Mouse (Mus musculus): ENCODE measurements around the gene Slit1. TPM values are rescaled to one million over a fixed set of nuclear protein-coding genes. Genes with fewer than 3 reads are reported as not detected.

Slit1 gene
- polyA plus RNA-seq, 1 experiment: 51.5 TPM

DNA sequence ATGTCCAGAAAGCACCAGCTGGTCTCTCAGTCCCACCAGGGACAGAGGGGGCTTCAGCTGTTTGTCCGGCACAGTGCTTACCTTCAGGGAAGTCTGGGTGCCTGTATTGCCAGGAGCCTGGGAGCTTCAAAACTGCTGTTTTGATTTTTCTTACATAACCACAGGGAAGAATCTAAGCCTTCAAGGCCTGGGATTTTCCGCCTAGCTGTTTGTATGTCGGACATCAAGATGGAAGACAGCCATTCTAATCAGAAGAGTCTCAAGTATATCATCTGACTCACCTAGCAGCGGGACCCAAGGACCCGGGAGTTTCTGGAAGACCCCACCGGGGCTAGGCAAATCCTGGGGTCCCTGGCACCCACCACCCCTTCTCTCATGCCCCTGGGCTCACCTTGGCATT is 127.2 kb downstream of the Slit1 start:
- TF ChIP-seq POLR2A (IDR thresholded peaks at IDR 0.05; ENCODE audit: borderline replicate concordance, extremely low read depth, insufficient read depth, insufficient read length, poor library complexity, severe bottlenecking) (no peak), CTCF (IDR thresholded peaks at IDR 0.05; ENCODE audit: borderline replicate concordance, extremely low read depth, insufficient read depth, insufficient read length) (no peak)
- DNase-seq (ENCODE audit: low read depth): no peak

- DNase-seq (ENCODE audit: low read depth): peak; percentile 68
- no peak for TF ChIP-seq POLR2A (IDR thresholded peaks at IDR 0.05; ENCODE audit: borderline replicate concordance, extremely low read depth, insufficient read depth, insufficient read length, poor library complexity, severe bottlenecking)
- TF ChIP-seq CTCF (IDR thresholded peaks at IDR 0.05; ENCODE audit: borderline replicate concordance, extremely low read depth, insufficient read depth, insufficient read length): no peak
Observed at GRCm38 (mm10) chr19:41615606-41616224, 127.8 kb downstream of the Slit1 start.

DNA sequence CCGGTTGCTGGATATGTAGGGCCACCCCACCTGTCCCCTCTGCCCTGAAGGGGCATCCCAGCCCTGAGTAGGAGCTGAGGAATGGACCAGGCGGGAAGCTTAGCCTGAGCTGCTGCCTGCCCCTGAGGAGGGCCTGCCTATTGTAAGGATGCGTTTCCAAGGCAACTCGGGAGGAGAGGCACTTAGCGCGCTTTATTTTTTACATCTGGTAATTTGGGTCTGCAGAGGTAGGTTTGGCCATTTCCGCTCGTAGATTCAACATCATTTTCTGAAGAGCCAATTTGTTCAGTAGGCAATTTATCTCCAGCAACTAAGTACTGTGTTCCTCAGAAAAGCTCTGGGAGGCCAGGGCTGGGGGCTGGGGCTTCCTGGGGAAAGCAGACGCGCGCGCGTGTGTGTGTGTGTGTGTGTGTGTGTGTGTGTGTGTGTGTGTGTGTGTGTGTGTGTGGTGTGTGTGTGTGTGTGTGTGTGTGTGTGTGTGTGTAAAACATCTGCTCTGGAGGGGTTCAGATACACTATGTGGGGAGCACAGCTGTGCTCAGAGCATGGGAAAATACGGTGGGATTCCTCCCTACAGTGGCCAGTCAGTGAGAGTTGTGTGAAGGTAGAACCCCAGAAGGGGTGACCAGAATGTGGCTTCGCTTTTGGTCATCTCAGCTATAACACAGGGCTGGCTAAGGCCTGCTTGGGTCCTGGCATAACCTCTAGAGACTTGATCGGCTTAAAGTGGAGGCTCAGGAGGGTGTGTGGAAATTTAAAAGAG is 130.0 kb downstream of the Slit1 start:
- TF ChIP-seq POLR2A (IDR thresholded peaks at IDR 0.05; ENCODE audit: borderline replicate concordance, extremely low read depth, insufficient read depth, insufficient read length, poor library complexity, severe bottlenecking): no peak
- no peak for TF ChIP-seq CTCF (IDR thresholded peaks at IDR 0.05; ENCODE audit: borderline replicate concordance, extremely low read depth, insufficient read depth, insufficient read length)
- DNase-seq (ENCODE audit: low read depth): peak; percentile 90

GRCm38 (mm10) chr19:41611683-41612082 is 131.8 kb downstream of the Slit1 start:
- TF ChIP-seq CTCF (IDR thresholded peaks at IDR 0.05; ENCODE audit: borderline replicate concordance, extremely low read depth, insufficient read depth, insufficient read length): no peak
- TF ChIP-seq POLR2A (IDR thresholded peaks at IDR 0.05; ENCODE audit: borderline replicate concordance, extremely low read depth, insufficient read depth, insufficient read length, poor library complexity, severe bottlenecking): no peak
- DNase-seq (ENCODE audit: low read depth): no peak

DNA sequence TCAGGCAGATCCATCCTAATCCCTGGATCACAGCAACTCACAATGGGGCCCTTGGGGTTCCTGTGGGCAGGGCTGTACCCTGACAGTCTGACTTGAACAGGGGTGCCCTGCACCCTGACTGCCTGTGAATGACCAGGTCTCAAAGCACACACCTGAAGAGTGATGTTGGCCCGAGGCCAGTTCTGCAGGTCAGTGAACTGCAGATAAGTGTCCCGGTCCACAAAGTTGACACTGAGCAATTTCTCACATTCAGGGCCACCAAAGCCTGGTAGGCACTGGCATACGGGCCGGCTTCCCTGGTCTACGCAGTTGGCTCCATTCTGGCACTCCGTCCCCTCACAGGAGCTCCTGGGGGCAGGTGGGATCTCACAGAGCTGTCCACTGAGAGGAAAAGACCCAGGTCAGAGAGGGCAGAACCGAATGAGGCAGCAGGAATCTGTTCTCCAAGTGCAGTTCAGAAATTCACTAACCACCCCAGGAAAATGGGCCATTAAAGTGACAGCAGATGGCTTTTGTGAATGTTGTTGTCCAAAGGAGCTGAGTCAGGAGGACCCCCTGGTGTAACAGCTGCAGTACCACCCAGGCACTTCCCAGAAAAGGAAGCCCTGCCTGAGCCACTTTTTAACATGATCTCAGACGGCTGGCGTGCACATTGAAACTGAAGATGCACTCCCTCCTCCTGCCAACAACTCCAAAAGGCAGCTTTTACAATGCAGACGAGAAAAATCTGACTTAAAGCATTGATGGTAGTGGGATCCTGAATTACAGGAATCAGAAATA is 137.1 kb downstream of the Slit1 start:
- TF ChIP-seq POLR2A (IDR thresholded peaks at IDR 0.05; ENCODE audit: borderline replicate concordance, extremely low read depth, insufficient read depth, insufficient read length, poor library complexity, severe bottlenecking) (no peak), CTCF (IDR thresholded peaks at IDR 0.05; ENCODE audit: borderline replicate concordance, extremely low read depth, insufficient read depth, insufficient read length) (no peak)
- DNase-seq (ENCODE audit: low read depth): no peak

DNA sequence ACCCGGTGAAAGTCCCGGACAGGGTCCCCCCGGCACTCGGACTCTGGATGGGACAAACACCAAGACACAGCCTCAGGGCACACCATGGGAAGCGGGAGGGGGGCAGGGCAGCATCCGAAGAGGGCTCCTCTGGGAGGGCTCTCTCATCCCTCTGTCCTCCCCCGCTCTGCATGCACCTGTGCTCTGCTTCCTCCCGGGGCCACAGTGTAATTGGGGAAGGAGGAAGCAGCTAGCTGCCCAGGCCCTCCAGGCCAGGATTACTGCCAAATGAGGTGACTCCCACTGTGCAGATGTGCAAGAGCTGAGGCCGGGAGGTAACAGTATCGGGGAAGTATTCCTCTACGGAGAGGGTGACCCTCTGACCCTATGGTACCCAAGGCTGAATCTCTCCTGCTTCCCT is 142.8 kb downstream of the Slit1 start:
- TF ChIP-seq POLR2A (IDR thresholded peaks at IDR 0.05; ENCODE audit: borderline replicate concordance, extremely low read depth, insufficient read depth, insufficient read length, poor library complexity, severe bottlenecking) (no peak), CTCF (IDR thresholded peaks at IDR 0.05; ENCODE audit: borderline replicate concordance, extremely low read depth, insufficient read depth, insufficient read length) (no peak)
- no peak for DNase-seq (ENCODE audit: low read depth)

DNA sequence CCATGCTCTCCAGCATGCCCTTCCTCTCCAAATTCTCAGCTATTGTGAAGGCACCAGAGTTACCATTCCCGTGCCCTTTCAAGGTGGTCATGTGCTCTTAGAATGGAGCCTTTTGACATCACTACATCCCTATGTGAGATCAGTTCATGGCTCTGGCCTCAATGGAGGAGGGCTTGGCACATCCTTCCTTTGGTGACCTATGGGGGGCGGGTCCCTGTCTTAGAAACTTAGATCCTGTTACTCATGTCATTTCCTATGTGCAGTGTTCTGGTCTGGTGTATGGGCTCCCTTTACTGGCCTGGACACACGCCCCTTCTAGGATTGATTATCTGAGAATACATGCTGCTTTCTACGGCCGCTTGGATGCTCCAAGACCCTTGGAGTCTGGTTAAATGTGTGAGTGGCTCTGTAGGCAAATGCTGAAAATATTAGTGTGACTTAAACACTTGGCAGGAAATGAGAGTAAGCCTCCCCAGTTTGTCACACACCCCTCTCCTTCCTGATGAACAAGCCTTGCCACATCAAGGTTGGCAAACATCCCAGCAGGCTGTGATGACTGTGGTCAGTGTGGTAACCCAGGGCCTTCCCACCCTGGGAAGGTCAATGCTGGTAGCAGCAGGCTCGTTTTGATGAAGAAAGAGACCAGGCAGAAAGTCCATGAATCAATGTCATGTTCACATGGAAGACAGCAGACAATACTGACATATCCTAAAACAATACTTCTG is 146.1 kb downstream of the Slit1 start:
- DNase-seq (ENCODE audit: low read depth): no peak
- TF ChIP-seq CTCF (IDR thresholded peaks at IDR 0.05; ENCODE audit: borderline replicate concordance, extremely low read depth, insufficient read depth, insufficient read length) (no peak), POLR2A (IDR thresholded peaks at IDR 0.05; ENCODE audit: borderline replicate concordance, extremely low read depth, insufficient read depth, insufficient read length, poor library complexity, severe bottlenecking) (no peak)

DNA sequence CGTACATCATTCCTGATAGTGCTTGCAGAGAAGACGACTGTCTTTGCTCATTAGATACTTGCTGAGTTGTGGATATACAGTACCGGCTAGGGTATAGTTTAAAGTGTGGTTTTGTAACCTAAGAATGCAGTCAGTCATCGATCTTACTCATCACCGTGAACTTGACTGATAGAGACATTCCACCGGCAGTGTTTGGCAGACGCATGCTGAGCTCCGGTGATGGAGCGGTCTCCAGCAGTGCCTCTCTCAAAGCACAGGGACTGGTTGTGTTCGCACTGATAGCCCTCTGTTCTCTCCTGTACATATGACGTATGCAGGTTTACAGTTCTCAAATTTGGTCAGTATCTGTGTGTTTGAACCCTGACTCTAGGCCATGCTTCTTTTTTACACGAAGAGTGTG is 151.7 kb downstream of the Slit1 start:
- TF ChIP-seq CTCF (IDR thresholded peaks at IDR 0.05; ENCODE audit: borderline replicate concordance, extremely low read depth, insufficient read depth, insufficient read length): no peak
- TF ChIP-seq POLR2A (IDR thresholded peaks at IDR 0.05; ENCODE audit: borderline replicate concordance, extremely low read depth, insufficient read depth, insufficient read length, poor library complexity, severe bottlenecking): no peak
- DNase-seq (ENCODE audit: low read depth): no peak

DNA sequence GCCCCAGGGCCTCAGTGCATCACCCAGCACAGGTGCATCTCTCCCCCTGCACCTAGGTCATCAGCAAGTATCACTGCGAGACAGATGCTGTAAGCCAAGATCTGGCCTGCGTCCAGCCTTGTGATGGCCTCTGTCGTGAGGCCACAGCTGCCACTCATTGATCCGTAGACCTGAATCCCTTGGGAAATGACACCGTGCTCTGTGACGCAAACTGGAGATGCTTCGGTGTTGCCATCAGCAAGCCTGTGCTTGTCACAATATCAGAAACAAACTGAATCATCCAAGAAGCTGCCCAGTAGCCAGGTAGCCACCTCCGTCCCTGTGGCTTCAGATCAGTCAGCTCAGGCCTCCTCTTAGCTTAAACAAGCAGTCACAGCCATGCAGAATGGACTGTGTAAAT is 153.8 kb downstream of the Slit1 start:
- no peak for TF ChIP-seq CTCF (IDR thresholded peaks at IDR 0.05; ENCODE audit: borderline replicate concordance, extremely low read depth, insufficient read depth, insufficient read length)
- no peak for TF ChIP-seq POLR2A (IDR thresholded peaks at IDR 0.05; ENCODE audit: borderline replicate concordance, extremely low read depth, insufficient read depth, insufficient read length, poor library complexity, severe bottlenecking)

GRCm38 (mm10) chr19:41589026-41589425 is 154.4 kb downstream of the Slit1 start:
- no peak for DNase-seq (ENCODE audit: low read depth)
- TF ChIP-seq POLR2A (IDR thresholded peaks at IDR 0.05; ENCODE audit: borderline replicate concordance, extremely low read depth, insufficient read depth, insufficient read length, poor library complexity, severe bottlenecking) (no peak), CTCF (IDR thresholded peaks at IDR 0.05; ENCODE audit: borderline replicate concordance, extremely low read depth, insufficient read depth, insufficient read length) (no peak)

More for the DNA sequence above, 153.8 kb downstream of the Slit1 start:
- DNase-seq (ENCODE audit: low read depth): no peak
